Mouse (Mus musculus) kidney, adult 2 months (tissue): ENCODE measurements at regions not wholly inside any gene's neighbourhood (a gene's known extent, or its start where the extent isn't known, plus 50 kb on each side); places are given as distances from the start of the nearest gene placed in this dataset.
A peak's percentile ranks its signal among the peaks of the same experiment; 100 is the strongest.

Experiments
- CTCF ChIP-seq: fragments of 200-500 bp; conservative IDR thresholded peaks from 2 replicates; pipeline ENCODE4 v1.5.1; 2011; ENCODE audit warnings: low read depth, mild to moderate bottlenecking, control low read depth, low read length, moderate library complexity, mixed read lengths; ENCODE audit not compliant: insufficient read depth, insufficient read length
- POLR2A ChIP-seq: fragments of 200-500 bp; IDR thresholded peaks from one replicate; pipeline ENCODE4 v1.6.1; 2011; ENCODE audit warnings: low read depth, low read length, control low read depth

DNA sequence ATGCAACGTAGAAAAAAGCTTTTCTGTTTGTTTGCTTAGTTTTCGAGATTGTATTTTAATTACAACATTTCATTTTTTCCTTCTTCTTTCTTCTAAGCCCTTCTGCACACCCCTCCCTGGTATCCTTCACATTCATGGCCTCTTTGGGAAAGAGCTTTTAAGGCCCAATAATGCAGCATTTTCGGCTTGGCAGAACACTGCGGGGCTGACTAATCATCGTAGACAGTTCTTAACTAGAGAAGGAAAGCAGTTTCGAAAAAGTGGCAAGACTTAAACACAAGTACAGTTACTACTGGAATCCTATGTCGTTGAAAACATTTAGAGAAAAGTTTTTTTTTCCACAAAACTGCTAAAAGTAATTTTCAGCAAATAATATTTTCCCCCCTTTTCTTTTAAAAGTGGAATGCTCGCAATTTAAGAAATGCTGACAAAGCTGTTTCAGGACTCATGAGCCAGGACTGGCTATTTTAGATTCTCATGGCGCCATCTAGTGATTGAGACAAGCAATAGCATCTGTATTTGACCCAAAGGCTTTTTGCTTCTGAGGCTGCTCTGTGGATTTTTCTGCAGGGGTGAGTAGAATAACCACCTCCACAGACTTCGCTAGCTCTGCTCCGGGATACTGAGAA lies 137.7 kb upstream of the Fam3c start:
- TF ChIP-seq POLR2A (no peak), CTCF (peak; percentile 27; the same call in 1 of the 2 replicates)
